Mouse (Mus musculus) myocyte (in vitro differentiated cells): Measurements from ENCODE around the gene Bckdk.

Experiments used
- CEBPB ChIP-seq: IDR thresholded peaks from 2 replicates; pipeline ENCODE4 v1.6.1; 2011; ENCODE audit warnings: mild to moderate bottlenecking, moderate library complexity; ENCODE audit not compliant: poor library complexity, insufficient read depth, severe bottlenecking
- MYOD1 ChIP-seq, 3 experiments: IDR thresholded peaks; one replicate each; pipeline ENCODE4 v1.6.1; 2011; ENCODE audit warnings: control low read depth in 2 of 3, low read depth in 2 of 3, mild to moderate bottlenecking in 2 of 3, moderate library complexity in 1 of 3; ENCODE audit not compliant: insufficient read length in 2 of 3, control insufficient read depth in 1 of 3
- TCF12 ChIP-seq: IDR thresholded peaks from one replicate; pipeline ENCODE4 v1.6.1; 2011; ENCODE audit warnings: mild to moderate bottlenecking, control low read depth; ENCODE audit not compliant: poor library complexity, insufficient read depth, severe bottlenecking

- TF ChIP-seq MYOD1 (IDR thresholded peaks at IDR 0.05; ENCODE audit: control insufficient read depth in 1 of 3, insufficient read length in 2 of 3, low read depth in 2 of 3) (peak in 1 of 3 experiments; percentile 14), CEBPB (no peak), TCF12 (no peak)
These were observed at the start of gene Bckdk for GRCm38 (mm10) chr7:127903971-127904796.
